Mouse (Mus musculus): ENCODE results near the gene Rbfox1. TPM values are rescaled to one million over a fixed set of nuclear protein-coding genes. Genes with fewer than 3 reads are reported as not detected.
A peak's percentile ranks its signal among the peaks of the same experiment; 100 is the strongest.

The Rbfox1 gene
- polyA plus RNA-seq, 1 experiment = 1.4 TPM

DNA sequence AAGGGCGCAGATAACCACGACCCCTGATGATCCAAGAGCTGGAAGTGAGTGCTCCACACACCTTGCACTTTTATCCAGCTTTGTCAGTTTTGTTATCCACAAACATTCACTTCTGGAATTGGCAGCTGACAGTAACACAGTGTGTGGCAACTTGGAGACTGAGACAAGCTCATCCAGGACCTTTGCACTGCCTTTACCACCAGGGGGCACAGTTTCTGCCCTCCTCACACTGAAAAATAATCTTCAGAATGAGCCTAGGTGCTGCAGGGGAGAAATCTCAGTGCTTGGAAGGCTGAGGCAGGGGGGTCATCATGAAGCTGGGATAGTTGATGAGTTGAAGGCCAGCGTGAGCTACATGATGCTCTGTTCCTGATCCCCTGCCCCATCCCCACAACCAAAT, 570.2 kb downstream of the Rbfox1 start:
- TF ChIP-seq POLR2A (IDR thresholded peaks at IDR 0.05; ENCODE audit: low read depth, low read length) = no peak
- TF ChIP-seq CTCF (IDR thresholded peaks at IDR 0.05; ENCODE audit: borderline replicate concordance, insufficient read depth, low read length) = peak; percentile 38; the same call in 1 of the 2 replicates
- Histone ChIP-seq H3K27ac (ENCODE audit: insufficient read depth, low read length) (no peak overlapping the region), H3K4me3 (ENCODE audit: insufficient read depth, low read length) (no peak overlapping the region), H3K4me1 (ENCODE audit: control insufficient read depth, insufficient read depth, low read length) (no peaks in the 10 kb centered on the region)

DNA sequence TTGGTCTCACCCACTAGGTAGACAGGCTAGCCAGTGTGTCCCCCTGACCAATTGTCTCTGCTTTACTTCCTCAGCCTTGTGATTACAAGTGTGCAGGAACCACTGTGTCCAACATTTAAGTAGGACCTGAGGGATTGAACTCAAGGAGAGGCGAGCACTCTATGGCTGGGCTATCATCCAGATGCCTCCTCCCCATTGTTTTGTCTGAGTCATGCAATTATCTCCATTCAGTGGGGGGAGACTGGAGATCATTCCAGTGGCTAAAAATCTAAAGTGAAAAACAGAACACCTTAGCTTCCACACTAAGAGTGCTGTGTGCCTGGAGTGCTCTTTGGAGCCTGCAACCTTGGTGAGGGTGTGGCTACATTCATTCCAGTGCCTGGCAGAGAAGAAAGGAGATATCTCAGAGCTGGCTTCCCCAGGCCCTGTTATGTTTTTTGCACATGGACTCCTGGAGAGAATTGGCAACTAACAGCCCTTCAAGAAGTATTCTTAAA, 594.0 kb downstream of the Rbfox1 start:
- Histone ChIP-seq H3K4me1 (ENCODE audit: control insufficient read depth, insufficient read depth, low read length) (peaks cover 7% of the 10 kb centered on the region), H3K4me3 (ENCODE audit: insufficient read depth, low read length) (no peak overlapping the region), H3K27ac (ENCODE audit: insufficient read depth, low read length) (no peak overlapping the region)
- TF ChIP-seq CTCF (IDR thresholded peaks at IDR 0.05; ENCODE audit: borderline replicate concordance, insufficient read depth, low read length) (no peak), POLR2A (IDR thresholded peaks at IDR 0.05; ENCODE audit: low read depth, low read length) (no peak)

DNA sequence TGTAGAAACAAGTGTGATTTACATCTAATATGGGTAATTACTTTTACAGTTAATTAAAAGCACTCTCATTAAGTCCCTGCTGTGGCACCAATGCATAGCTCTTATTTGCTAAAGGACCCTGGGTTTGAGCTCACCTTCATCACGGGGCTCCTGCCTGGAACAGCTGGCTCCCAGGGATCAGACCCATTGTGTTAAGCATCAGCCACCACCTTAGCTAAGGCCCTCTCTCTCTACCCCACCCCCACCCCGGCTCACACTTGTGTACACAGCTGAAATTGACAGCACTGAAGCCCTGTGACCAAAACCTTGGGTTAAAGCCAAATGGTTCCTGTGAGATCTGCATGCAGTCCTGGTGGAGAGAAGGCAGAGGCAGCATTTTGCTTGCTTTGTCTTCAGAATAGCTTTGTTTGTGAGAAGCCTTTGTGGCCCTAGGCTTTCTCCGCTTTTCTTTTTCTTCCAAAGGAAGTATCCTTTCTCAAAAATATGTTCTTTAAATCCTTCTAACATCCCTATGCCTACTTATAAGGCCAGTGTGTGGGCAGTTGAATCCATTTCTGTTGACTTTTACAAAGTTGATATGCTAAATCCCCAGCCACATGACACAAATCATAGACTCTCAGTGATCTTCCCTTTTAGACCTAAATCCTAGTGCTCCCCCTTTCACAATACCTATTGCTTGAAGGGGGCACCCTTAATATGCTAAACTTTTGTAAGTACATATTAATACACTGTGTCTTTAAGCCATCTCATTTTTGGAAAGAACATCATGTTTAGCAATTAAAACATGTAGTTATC, 594.7 kb downstream of the Rbfox1 start:
- Histone ChIP-seq H3K4me1 (ENCODE audit: control insufficient read depth, insufficient read depth, low read length) (peaks cover 7% of the 10 kb centered on the region), H3K27ac (ENCODE audit: insufficient read depth, low read length) (no peak overlapping the region), H3K4me3 (ENCODE audit: insufficient read depth, low read length) (no peak overlapping the region)
- no peak for TF ChIP-seq POLR2A (IDR thresholded peaks at IDR 0.05; ENCODE audit: low read depth, low read length)
- no peak for TF ChIP-seq CTCF (IDR thresholded peaks at IDR 0.05; ENCODE audit: borderline replicate concordance, insufficient read depth, low read length)

DNA sequence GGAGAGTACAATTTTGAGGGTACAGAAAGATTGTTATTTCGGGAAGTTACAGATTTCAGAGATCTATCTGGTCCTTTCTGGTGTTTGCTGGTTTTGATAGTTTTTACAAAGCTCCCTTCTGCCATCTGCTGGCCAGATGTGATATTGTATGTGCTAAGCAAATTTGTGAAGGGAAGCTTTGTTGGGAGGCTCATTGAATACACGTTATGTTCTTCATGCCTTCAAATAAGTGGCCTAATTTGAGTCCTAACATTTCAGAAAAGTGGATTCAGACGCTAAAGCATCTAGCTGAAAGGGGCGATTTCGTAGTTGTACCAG, 595.2 kb downstream of the Rbfox1 start:
- Histone ChIP-seq H3K4me1 (ENCODE audit: control insufficient read depth, insufficient read depth, low read length) (peaks cover 7% of the 10 kb centered on the region), H3K27ac (ENCODE audit: insufficient read depth, low read length) (no peak overlapping the region), H3K4me3 (ENCODE audit: insufficient read depth, low read length) (no peak overlapping the region)
- TF ChIP-seq POLR2A (IDR thresholded peaks at IDR 0.05; ENCODE audit: low read depth, low read length) (no peak), CTCF (IDR thresholded peaks at IDR 0.05; ENCODE audit: borderline replicate concordance, insufficient read depth, low read length) (no peak)

DNA sequence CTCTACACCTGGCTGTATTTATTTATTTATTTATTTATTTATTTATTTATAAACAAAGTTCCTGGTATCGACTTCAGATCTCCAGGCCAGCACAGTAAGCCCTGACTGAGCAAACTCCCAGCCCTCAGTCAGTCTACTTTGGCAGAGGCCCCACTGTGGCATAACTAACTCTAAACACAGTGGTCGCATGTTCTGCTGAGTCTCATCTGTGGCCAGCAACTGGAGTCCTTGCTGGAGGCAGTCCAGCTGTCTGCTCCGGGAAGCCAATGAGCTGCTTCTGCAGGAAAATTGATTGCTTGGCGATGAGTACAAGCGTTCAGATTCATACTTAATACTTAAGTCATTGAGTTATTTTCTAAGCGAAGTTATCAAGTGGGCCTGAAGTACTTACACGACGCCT, 598.5 kb downstream of the Rbfox1 start:
- peaks cover 7% of the 10 kb centered on the region for H3K4me1 ChIP-seq (ENCODE audit: control insufficient read depth, insufficient read depth, low read length)
- TF ChIP-seq POLR2A (IDR thresholded peaks at IDR 0.05; ENCODE audit: low read depth, low read length) (no peak), CTCF (IDR thresholded peaks at IDR 0.05; ENCODE audit: borderline replicate concordance, insufficient read depth, low read length) (no peak)
- H3K4me3 ChIP-seq (ENCODE audit: insufficient read depth, low read length) = no peak overlapping the region
- no peak overlapping the region for H3K27ac ChIP-seq (ENCODE audit: insufficient read depth, low read length)

DNA sequence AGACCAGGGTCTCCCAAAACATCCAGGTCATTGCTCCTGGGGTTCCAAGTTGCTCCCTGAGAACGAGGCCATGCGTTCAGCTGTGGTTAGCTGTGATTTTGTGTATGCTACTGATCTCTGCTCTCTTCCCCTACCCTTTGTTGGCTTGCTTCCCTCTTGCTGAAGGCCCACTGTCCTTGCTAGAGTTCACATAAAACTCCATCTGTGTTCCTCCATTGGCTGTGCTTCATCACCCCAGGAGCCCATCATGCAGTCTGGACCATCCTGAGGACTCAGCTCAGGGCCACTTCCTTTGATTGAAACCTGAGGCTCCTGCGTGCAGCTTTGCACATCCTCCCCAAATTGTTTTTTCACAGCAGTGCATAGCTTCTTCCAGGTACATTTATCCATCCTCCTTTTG, 600.5 kb downstream of the Rbfox1 start:
- no peaks in the 10 kb centered on the region for H3K4me1 ChIP-seq (ENCODE audit: control insufficient read depth, insufficient read depth, low read length)
- TF ChIP-seq POLR2A (IDR thresholded peaks at IDR 0.05; ENCODE audit: low read depth, low read length) (no peak), CTCF (IDR thresholded peaks at IDR 0.05; ENCODE audit: borderline replicate concordance, insufficient read depth, low read length) (no peak)
- no peak overlapping the region for H3K27ac ChIP-seq (ENCODE audit: insufficient read depth, low read length)
- no peak overlapping the region for H3K4me3 ChIP-seq (ENCODE audit: insufficient read depth, low read length)

DNA sequence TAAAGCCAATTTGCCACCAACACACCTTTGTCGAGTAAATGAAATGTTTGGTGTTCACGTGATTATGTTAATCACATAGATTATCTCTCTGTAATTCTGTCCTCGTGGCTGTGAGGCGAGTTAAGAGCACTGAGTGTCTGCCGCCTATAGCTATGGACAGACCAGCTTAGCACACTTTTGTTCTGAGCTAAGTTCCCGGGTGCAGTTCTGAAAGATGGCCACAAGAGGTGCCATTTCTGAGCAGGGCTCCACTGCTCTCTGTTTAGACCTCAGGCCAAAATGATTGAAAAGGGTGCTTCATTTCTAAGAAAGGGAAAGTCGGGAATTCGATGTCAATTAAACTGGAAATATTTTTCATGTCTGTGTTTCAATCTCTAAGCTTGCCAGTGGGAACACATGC, 617.1 kb downstream of the Rbfox1 start:
- no peaks in the 10 kb centered on the region for H3K4me1 ChIP-seq (ENCODE audit: control insufficient read depth, insufficient read depth, low read length)
- no peak overlapping the region for H3K27ac ChIP-seq (ENCODE audit: insufficient read depth, low read length)
- H3K4me3 ChIP-seq (ENCODE audit: insufficient read depth, low read length) = no peak overlapping the region
- TF ChIP-seq CTCF (IDR thresholded peaks at IDR 0.05; ENCODE audit: borderline replicate concordance, insufficient read depth, low read length) (no peak), POLR2A (IDR thresholded peaks at IDR 0.05; ENCODE audit: low read depth, low read length) (no peak)

DNA sequence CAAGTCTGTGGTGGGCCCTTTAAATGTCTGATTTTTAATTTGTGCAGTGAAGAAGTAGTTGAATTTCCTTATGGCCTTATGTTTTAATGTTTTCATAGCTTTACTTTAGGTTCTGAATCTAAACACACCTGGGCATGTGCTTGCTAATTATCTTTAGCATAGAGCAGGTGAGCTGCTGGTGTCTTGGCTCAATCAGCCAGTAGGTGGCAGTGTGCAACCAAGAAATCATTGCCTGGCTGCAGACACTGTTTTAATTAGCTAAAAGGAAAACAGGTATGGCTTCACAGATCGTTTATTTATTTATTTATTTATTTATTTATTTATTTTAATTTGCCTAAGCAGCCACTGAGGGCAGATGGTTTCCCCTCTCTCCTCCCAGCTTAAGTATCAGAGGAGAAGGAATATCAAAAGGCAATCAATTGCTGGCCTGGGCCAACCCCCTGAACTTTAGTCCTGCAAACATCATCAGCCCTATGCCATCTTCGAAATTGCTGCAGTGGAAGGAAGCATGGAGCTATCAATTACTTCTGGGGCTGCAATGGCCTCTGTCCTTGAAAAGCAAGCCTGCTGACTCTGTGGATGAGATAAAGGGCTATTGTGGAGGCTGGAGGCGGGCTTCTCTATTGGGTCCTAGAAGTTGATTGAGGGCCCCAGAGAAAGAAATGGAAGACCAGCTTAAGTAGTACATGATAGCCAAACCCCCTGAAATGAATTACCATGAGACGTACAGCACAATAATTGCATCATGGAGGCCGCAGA, 618.6 kb downstream of the Rbfox1 start:
- Histone ChIP-seq H3K4me1 (ENCODE audit: control insufficient read depth, insufficient read depth, low read length) (no peaks in the 10 kb centered on the region), H3K4me3 (ENCODE audit: insufficient read depth, low read length) (no peak overlapping the region), H3K27ac (ENCODE audit: insufficient read depth, low read length) (no peak overlapping the region)
- TF ChIP-seq CTCF (IDR thresholded peaks at IDR 0.05; ENCODE audit: borderline replicate concordance, insufficient read depth, low read length) = peak; percentile 74; the same call in 1 of the 2 replicates
- TF ChIP-seq POLR2A (IDR thresholded peaks at IDR 0.05; ENCODE audit: low read depth, low read length) = no peak

DNA sequence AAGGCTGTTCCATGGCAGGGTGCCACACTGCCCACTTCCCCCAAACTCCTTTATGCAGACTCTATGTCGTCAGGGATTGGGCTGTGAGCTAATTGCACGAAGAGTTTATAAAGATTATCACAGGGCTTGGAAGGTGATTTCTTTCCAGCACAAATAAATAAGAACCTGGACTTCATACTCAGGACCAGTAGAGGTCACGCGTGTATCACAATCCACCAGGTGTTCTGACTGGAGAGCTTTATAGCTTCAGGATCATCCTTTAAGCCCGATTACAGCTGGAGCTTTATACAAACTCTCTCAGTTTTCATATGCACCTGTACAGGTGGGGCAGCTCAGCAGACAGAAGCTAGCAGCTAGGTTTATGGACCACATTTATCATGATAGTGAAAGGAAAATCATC, 623.8 kb downstream of the Rbfox1 start:
- Histone ChIP-seq H3K4me1 (ENCODE audit: control insufficient read depth, insufficient read depth, low read length) (no peaks in the 10 kb centered on the region), H3K27ac (ENCODE audit: insufficient read depth, low read length) (no peak overlapping the region), H3K4me3 (ENCODE audit: insufficient read depth, low read length) (no peak overlapping the region)
- TF ChIP-seq POLR2A (IDR thresholded peaks at IDR 0.05; ENCODE audit: low read depth, low read length) = no peak
- TF ChIP-seq CTCF (IDR thresholded peaks at IDR 0.05; ENCODE audit: borderline replicate concordance, insufficient read depth, low read length) = no peak

DNA sequence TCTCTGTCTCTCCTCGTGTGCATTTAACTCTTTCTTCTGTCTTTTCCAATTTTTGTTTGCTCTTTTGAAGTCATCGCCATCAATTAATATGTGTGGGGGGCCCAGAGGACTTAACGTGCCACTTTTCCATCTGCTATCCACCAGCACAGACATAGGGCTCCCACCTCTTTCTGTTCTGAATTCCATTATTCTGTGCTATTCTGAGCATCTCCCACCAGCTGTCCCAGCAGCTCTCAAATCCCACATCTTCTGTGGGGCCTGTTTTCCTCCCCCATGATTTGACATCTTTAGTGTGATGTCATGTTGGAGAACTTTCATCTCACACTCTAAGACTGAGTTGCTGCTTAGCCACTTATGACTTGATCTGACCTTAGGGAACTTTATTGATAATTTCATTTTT, 634.3 kb downstream of the Rbfox1 start:
- H3K4me3 ChIP-seq (ENCODE audit: insufficient read depth, low read length) = no peak overlapping the region
- H3K27ac ChIP-seq (ENCODE audit: insufficient read depth, low read length) = no peak overlapping the region
- no peaks in the 10 kb centered on the region for H3K4me1 ChIP-seq (ENCODE audit: control insufficient read depth, insufficient read depth, low read length)
- TF ChIP-seq CTCF (IDR thresholded peaks at IDR 0.05; ENCODE audit: borderline replicate concordance, insufficient read depth, low read length) (no peak), POLR2A (IDR thresholded peaks at IDR 0.05; ENCODE audit: low read depth, low read length) (no peak)
